Mouse (Mus musculus) midbrain, embryonic 14.5 days (tissue): ENCODE data around the gene Hoxb6. TPM values are rescaled to one million over a fixed set of nuclear protein-coding genes. Genes with fewer than 3 reads are reported as not detected.

Experiments
- ATAC-seq: fragments of 200-750 bp; cut with Nextera tagmentation; 2 replicates; pipeline ENCODE4 v1.8.0; 2017; ENCODE audit warnings: moderate number of reproducible peaks, moderate library complexity; ENCODE audit not compliant: low FRiP score, low TSS enrichment
- DNase-seq: peaks from one replicate; pipeline ENCODE4 v3.0.0-alpha.2; 2015
- H3K27ac ChIP-seq: fragments of 300-500 bp; sonication (generic); replicated peaks from 2 replicates; pipeline ENCODE4 v1.5.1; 2014; ENCODE audit warnings: mild to moderate bottlenecking, low read depth, low read length, moderate library complexity
- H3K27me3 ChIP-seq: fragments of 300-500 bp; sonication (generic); 2 replicates; pipeline ENCODE4 v1.6.1; 2014; ENCODE audit warnings: low read length, control low read depth, mixed read lengths; ENCODE audit not compliant: control insufficient read depth, insufficient read depth
- H3K36me3 ChIP-seq: fragments of 300-500 bp; sonication (generic); 2 replicates; pipeline ENCODE4 v1.6.1; 2014; ENCODE audit warnings: low read length, control low read depth; ENCODE audit not compliant: control insufficient read depth, insufficient read depth
- H3K4me1 ChIP-seq: fragments of 300-500 bp; sonication (generic); 2 replicates; pipeline ENCODE4 v1.6.1; 2014; ENCODE audit warnings: mild to moderate bottlenecking, antibody characterized with exemption, low read length, control low read depth; ENCODE audit not compliant: control insufficient read depth, insufficient read depth
- H3K4me2 ChIP-seq: fragments of 300-500 bp; sonication (generic); 2 replicates; pipeline ENCODE4 v1.6.1; 2014; ENCODE audit warnings: mild to moderate bottlenecking, low read length, moderate library complexity
- H3K4me3 ChIP-seq: fragments of 300-500 bp; sonication (generic); replicated peaks from 2 replicates; pipeline ENCODE4 v1.5.1; 2014; ENCODE audit warnings: low read depth, low read length
- H3K9ac ChIP-seq: fragments of 300-500 bp; sonication (generic); replicated peaks from 2 replicates; pipeline ENCODE4 v1.6.1; 2014; ENCODE audit warnings: mild to moderate bottlenecking, low read length, moderate library complexity
- H3K9me3 ChIP-seq: fragments of 300-500 bp; sonication (generic); 2 replicates; pipeline ENCODE4 v1.6.1; 2016; ENCODE audit warnings: low read length, control low read depth, mixed read lengths; ENCODE audit not compliant: control insufficient read depth
- WGBS: fragments of 180-500 bp; shearing (Covaris S2); extraction: QIAGEN DNeasy Blood & Tissue Kit; methylation state at CpG from one replicate; pipeline ENCODE4 v1.1.7; 2014; 5-methylcytosine and 5-hydroxymethylcytosine counted together
- polyA plus RNA-seq: library from polyadenylated mRNA; unstranded; fragments of >200 nt; fragmentation: Nextera tagmentation; extraction: Ambion mirVana; gene quantifications from 2 replicates; pipeline ENCODE4 v1.2.1, GENCODE M21; 2014

The Hoxb6 gene
- polyA plus RNA-seq, 1 experiment from 2014 or later: not detected

- WGBS: 1% methylated on average over 69 of the region's 69 CpGs
- Histone ChIP-seq H3K9me3 (no peaks in the 10 kb centered on the region), H3K36me3 (no peaks in the 10 kb centered on the region), H3K4me2 (no peak within 1 kb of the TSS), H3K9ac (no peak within 1 kb of the TSS), H3K27ac (no peak within 1 kb of the TSS), H3K27me3 (peaks cover 100% of the 10 kb centered on the region), H3K4me1 (no peaks in the 10 kb centered on the region), H3K4me3 (no peak within 1 kb of the TSS)
- no peak for ATAC-seq
- peak; percentile 83 for DNase-seq
Measured at GRCm38 (mm10) chr11:96303151-96304099, 11.1 kb downstream of the Hoxb6 start, which contains the start of gene Hoxb5. Gene Hoxb5 (plus strand): TSS chr11:96303336.

GRCm38 (mm10) chr11:96304381-96305195, 12.3 kb downstream of the Hoxb6 start:
- H3K27ac ChIP-seq: no peak overlapping the region
- no peak for ATAC-seq

GRCm38 (mm10) chr11:96305505-96306182, 13.4 kb downstream of the Hoxb6 start:
- Histone ChIP-seq H3K27ac (no peak overlapping the region), H3K4me3 (no peak overlapping the region), H3K36me3 (no peaks in the 10 kb centered on the region), H3K9ac (no peak overlapping the region), H3K9me3 (no peaks in the 10 kb centered on the region), H3K4me1 (no peaks in the 10 kb centered on the region), H3K4me2 (no peak overlapping the region), H3K27me3 (peaks cover 100% of the 10 kb centered on the region)
- DNase-seq (no peak), ATAC-seq (no peak)
- WGBS: 15% methylated on average over 6 of the region's 6 CpGs

More at GRCm38 (mm10) chr11:96304381-96305195, 12.3 kb downstream of the Hoxb6 start:
- Histone ChIP-seq H3K4me1 (no peaks in the 10 kb centered on the region), H3K9ac (no peak overlapping the region), H3K4me2 (no peak overlapping the region), H3K4me3 (no peak overlapping the region), H3K27me3 (peaks cover 100% of the 10 kb centered on the region), H3K9me3 (no peaks in the 10 kb centered on the region), H3K36me3 (no peaks in the 10 kb centered on the region)
- no peak for DNase-seq
- WGBS: 2% methylated on average over 38 of the region's 38 CpGs

- Histone ChIP-seq H3K36me3 (no peaks in the 10 kb centered on the region), H3K27ac (no peak overlapping the region), H3K27me3 (peaks cover 100% of the 10 kb centered on the region), H3K4me3 (no peak overlapping the region), H3K9me3 (no peaks in the 10 kb centered on the region), H3K4me1 (no peaks in the 10 kb centered on the region), H3K9ac (no peak overlapping the region), H3K4me2 (no peak overlapping the region)
- DNase-seq (no peak), ATAC-seq (no peak)
- 4% methylated on average over 7 of the region's 7 CpGs for WGBS
Measured at GRCm38 (mm10) chr11:96306183-96306907, 14.1 kb downstream of the Hoxb6 start.

GRCm38 (mm10) chr11:96306908-96307269, 14.6 kb downstream of the Hoxb6 start:
- DNase-seq (no peak), ATAC-seq (no peak)
- Histone ChIP-seq H3K36me3 (no peaks in the 10 kb centered on the region), H3K27me3 (peaks cover 100% of the 10 kb centered on the region), H3K4me2 (no peak overlapping the region), H3K9ac (no peak overlapping the region), H3K4me3 (no peak overlapping the region), H3K27ac (no peak overlapping the region), H3K4me1 (no peaks in the 10 kb centered on the region), H3K9me3 (no peaks in the 10 kb centered on the region)
- 3% methylated on average over 13 of the region's 13 CpGs for WGBS

GRCm38 (mm10) chr11:96308763-96309162, 16.5 kb downstream of the Hoxb6 start:
- 11% methylated on average over 4 of the region's 4 CpGs for WGBS
- no peak overlapping the region for H3K9ac ChIP-seq

GRCm38 (mm10) chr11:96309288-96309687, 17.0 kb downstream of the Hoxb6 start:
- Histone ChIP-seq H3K27me3 (peaks cover 100% of the 10 kb centered on the region), H3K27ac (no peak overlapping the region), H3K4me2 (no peak overlapping the region), H3K9ac (no peak overlapping the region), H3K36me3 (no peaks in the 10 kb centered on the region), H3K4me1 (no peaks in the 10 kb centered on the region), H3K9me3 (no peaks in the 10 kb centered on the region), H3K4me3 (no peak overlapping the region)
- ATAC-seq (no peak), DNase-seq (no peak)
- 3% methylated on average over 4 of the region's 4 CpGs for WGBS

More at GRCm38 (mm10) chr11:96308763-96309162, 16.5 kb downstream of the Hoxb6 start:
- DNase-seq (no peak), ATAC-seq (no peak)
- Histone ChIP-seq H3K4me2 (no peak overlapping the region), H3K36me3 (no peaks in the 10 kb centered on the region), H3K4me3 (no peak overlapping the region), H3K4me1 (no peaks in the 10 kb centered on the region), H3K27ac (no peak overlapping the region), H3K27me3 (peaks cover 100% of the 10 kb centered on the region), H3K9me3 (no peaks in the 10 kb centered on the region)
